Mouse (Mus musculus) liver, embryonic 11.5 days (tissue): Measurements from ENCODE around the gene Naa16. TPM values are rescaled to one million over a fixed set of nuclear protein-coding genes. Genes with fewer than 3 reads are reported as not detected.

Experiments used
- ATAC-seq: fragments of 200-750 bp; cut with Nextera tagmentation; replicated peaks from 2 replicates; pipeline ENCODE4 v1.8.0; 2017; ENCODE audit warnings: moderate number of reproducible peaks, mild to moderate bottlenecking, moderate TSS enrichment, moderate library complexity; ENCODE audit not compliant: low FRiP score
- DNase-seq: peaks from one replicate; pipeline ENCODE4 v3.0.0-alpha.2; 2017; ENCODE audit warnings: low spot score
- H3K27ac ChIP-seq: fragments of 300-500 bp; sonication (generic); 2 replicates; pipeline ENCODE4 v1.5.1; 2014; ENCODE audit warnings: mild to moderate bottlenecking, low read depth, low read length, control low read depth
- H3K27me3 ChIP-seq: fragments of 300-500 bp; sonication (generic); replicated peaks from 2 replicates; pipeline ENCODE4 v1.6.1; 2014; ENCODE audit warnings: low read length, mixed read lengths; ENCODE audit not compliant: control insufficient read depth, insufficient read depth
- H3K36me3 ChIP-seq: fragments of 300-500 bp; sonication (generic); 2 replicates; pipeline ENCODE4 v1.6.1; 2014; ENCODE audit warnings: mild to moderate bottlenecking, low read length, moderate library complexity, mixed read lengths; ENCODE audit not compliant: control insufficient read depth, insufficient read depth
- H3K4me1 ChIP-seq: fragments of 300-500 bp; sonication (generic); replicated peaks from 2 replicates; pipeline ENCODE4 v1.6.1; 2014; ENCODE audit warnings: low read length, mixed read lengths; ENCODE audit not compliant: control insufficient read depth, insufficient read depth
- H3K4me2 ChIP-seq: fragments of 300-500 bp; sonication (generic); 2 replicates; pipeline ENCODE4 v1.6.1; 2014; ENCODE audit warnings: mild to moderate bottlenecking, control low read depth, moderate library complexity
- H3K4me3 ChIP-seq: fragments of 300-500 bp; sonication (generic); 2 replicates; pipeline ENCODE4 v1.5.1; 2014; ENCODE audit warnings: low read depth, low read length, control low read depth
- H3K9ac ChIP-seq: fragments of 300-500 bp; sonication (generic); 2 replicates; pipeline ENCODE4 v1.6.1; 2014; ENCODE audit warnings: low read depth, low read length, control low read depth
- H3K9me3 ChIP-seq: fragments of 300-500 bp; sonication (generic); 2 replicates; pipeline ENCODE4 v1.6.1; 2016; ENCODE audit warnings: low read length, inconsistent platforms, mixed read lengths; ENCODE audit not compliant: control insufficient read depth
- WGBS: fragments of 180-500 bp; shearing (Covaris S2); extraction: QIAGEN DNeasy Blood & Tissue Kit; methylation state at CpG from one replicate; pipeline ENCODE4 v1.1.7; 2014; 5-methylcytosine and 5-hydroxymethylcytosine counted together
- polyA plus RNA-seq: library from polyadenylated mRNA; unstranded; fragments of >200 nt; fragmentation: Nextera tagmentation; extraction: Ambion mirVana; gene quantifications from 2 replicates; pipeline ENCODE4 v1.2.1, GENCODE M21; 2014

Naa16 gene
- polyA plus RNA-seq, 1 experiment from 2014 or later = 59.8 TPM

GRCm38 (mm10) chr14:79290683-79291425 is 99.7 kb downstream of the Naa16 start:
- Histone ChIP-seq H3K27ac (no peak overlapping the region), H3K4me3 (no peak overlapping the region), H3K27me3 (no peaks in the 10 kb centered on the region), H3K4me1 (peaks cover 54% of the 10 kb centered on the region), H3K36me3 (peaks cover 4% of the 10 kb centered on the region), H3K4me2 (no peak overlapping the region), H3K9me3 (no peaks in the 10 kb centered on the region), H3K9ac (no peak overlapping the region)
- no peak for DNase-seq
- no peak for ATAC-seq
- WGBS = 63% methylated on average over 15 of the region's 15 CpGs

DNA sequence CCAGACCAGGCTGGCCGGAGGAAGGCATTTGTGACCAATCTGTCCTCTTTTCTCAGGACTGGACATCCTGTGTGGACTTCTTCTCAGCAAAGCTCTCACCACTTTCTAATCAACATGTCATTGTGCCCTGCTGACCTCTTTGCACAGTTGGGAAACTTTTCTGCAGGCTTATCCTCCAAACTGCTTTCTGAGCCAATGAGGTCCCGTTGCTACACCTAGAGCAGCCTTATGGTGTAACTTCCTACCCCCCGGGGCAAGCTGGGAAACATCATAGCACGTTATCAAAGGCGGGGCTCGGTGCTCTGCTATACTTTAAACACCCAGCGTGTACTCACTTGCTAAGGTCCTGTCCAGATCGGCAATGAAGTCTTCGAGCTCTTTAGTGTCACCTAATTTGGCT is 100.7 kb downstream of the Naa16 start:
- DNase-seq = no peak
- WGBS = 31% methylated on average over 9 of the region's 9 CpGs
- H3K9me3 ChIP-seq = no peaks in the 10 kb centered on the region
- H3K4me1 ChIP-seq = peaks cover 45% of the 10 kb centered on the region
- ATAC-seq = no peak
- no peaks in the 10 kb centered on the region for H3K27me3 ChIP-seq
- peak overlapping the region; percentile 4; the same call in 1 of the 2 replicates for H3K4me2 ChIP-seq
- H3K27ac ChIP-seq = no peak overlapping the region
- H3K4me3 ChIP-seq = no peak overlapping the region
- no peak overlapping the region for H3K9ac ChIP-seq
- peaks cover 4% of the 10 kb centered on the region for H3K36me3 ChIP-seq

GRCm38 (mm10) chr14:79288280-79288679 is 102.3 kb downstream of the Naa16 start:
- no peaks in the 10 kb centered on the region for H3K27me3 ChIP-seq
- peaks cover 31% of the 10 kb centered on the region for H3K4me1 ChIP-seq
- WGBS = 68% methylated on average over 3 of the region's 3 CpGs
- H3K9me3 ChIP-seq = no peaks in the 10 kb centered on the region
- no peak overlapping the region for H3K4me3 ChIP-seq
- peaks cover 4% of the 10 kb centered on the region for H3K36me3 ChIP-seq
- DNase-seq (no peak), ATAC-seq (no peak)
- H3K4me2 ChIP-seq = no peak overlapping the region
- no peak overlapping the region for H3K9ac ChIP-seq
- H3K27ac ChIP-seq = no peak overlapping the region

GRCm38 (mm10) chr14:79287251-79287863 is 103.2 kb downstream of the Naa16 start:
- no peaks in the 10 kb centered on the region for H3K9me3 ChIP-seq
- no peak; the same call in 1 of the 2 replicates for ATAC-seq
- no peak for DNase-seq
- no peak overlapping the region for H3K27ac ChIP-seq
- H3K9ac ChIP-seq = no peak overlapping the region
- no peak overlapping the region for H3K4me3 ChIP-seq
- H3K4me2 ChIP-seq = no peak overlapping the region
- H3K4me1 ChIP-seq = peaks cover 23% of the 10 kb centered on the region
- H3K36me3 ChIP-seq = peaks cover 2% of the 10 kb centered on the region
- WGBS = 82% methylated on average over 7 of the region's 7 CpGs
- no peaks in the 10 kb centered on the region for H3K27me3 ChIP-seq

- 94% methylated on average over 5 of the region's 5 CpGs for WGBS
Measured at GRCm38 (mm10) chr14:79285549-79285948, 105.0 kb downstream of the Naa16 start.

DNA sequence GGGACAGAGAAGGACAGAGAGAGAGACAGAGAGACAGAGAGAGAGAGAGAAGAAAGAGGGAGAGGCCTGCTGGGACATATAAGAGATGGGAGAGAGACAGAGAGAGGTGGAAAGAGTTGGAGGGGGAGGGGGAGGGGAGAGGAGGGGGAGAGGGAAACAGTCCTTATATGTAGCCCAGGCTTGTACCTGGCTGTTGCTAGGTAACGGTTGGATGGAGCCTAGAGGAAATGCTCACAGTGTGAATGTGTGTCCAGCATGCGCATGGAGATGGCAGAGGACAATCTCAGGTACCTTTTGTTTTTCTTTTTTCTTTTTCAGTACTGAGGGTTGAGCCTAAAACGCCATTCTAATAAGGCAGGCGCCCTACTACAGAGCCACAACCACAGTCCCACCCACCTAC is 106.0 kb downstream of the Naa16 start:
- H3K27me3 ChIP-seq = no peaks in the 10 kb centered on the region
- no peak overlapping the region for H3K9ac ChIP-seq
- H3K4me1 ChIP-seq = peaks cover 10% of the 10 kb centered on the region
- no peak overlapping the region for H3K27ac ChIP-seq
- no peak for DNase-seq
- H3K36me3 ChIP-seq = peaks cover 2% of the 10 kb centered on the region; the same call in 1 of the 2 replicates
- H3K4me2 ChIP-seq = no peak overlapping the region
- WGBS = 85% methylated on average over 4 of the region's 4 CpGs
- no peak overlapping the region for H3K4me3 ChIP-seq
- ATAC-seq = no peak
- no peaks in the 10 kb centered on the region for H3K9me3 ChIP-seq

More at GRCm38 (mm10) chr14:79285549-79285948, 105.0 kb downstream of the Naa16 start:
- no peak overlapping the region for H3K4me2 ChIP-seq
- peaks cover 18% of the 10 kb centered on the region for H3K4me1 ChIP-seq
- no peak for DNase-seq
- H3K27ac ChIP-seq = no peak overlapping the region
- no peaks in the 10 kb centered on the region for H3K27me3 ChIP-seq
- peaks cover 2% of the 10 kb centered on the region for H3K36me3 ChIP-seq
- no peaks in the 10 kb centered on the region for H3K9me3 ChIP-seq
- no peak for ATAC-seq
- H3K4me3 ChIP-seq = no peak overlapping the region
- no peak overlapping the region for H3K9ac ChIP-seq

DNA sequence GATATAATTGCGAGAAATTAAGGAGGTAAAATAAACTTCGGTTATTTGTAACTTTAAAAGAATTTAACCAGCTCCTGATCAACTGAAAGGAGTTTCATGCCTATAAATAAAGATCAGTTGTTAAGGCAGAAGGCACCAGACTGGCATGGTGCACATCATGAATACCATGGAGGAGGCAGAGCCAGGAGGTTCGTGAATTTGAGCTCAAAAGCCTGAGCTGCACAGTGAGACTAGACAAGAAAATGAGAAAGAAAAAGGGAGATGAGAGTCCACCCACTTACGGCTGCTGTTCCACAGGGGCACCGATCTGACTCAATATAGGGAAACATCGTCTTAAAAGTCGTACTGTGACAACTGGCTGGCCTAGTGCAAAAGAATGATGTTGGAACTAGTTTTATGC is 106.6 kb downstream of the Naa16 start:
- H3K36me3 ChIP-seq = 0 out of 2 replicates have a peak, but pooled peaks cover 2% of the 10 kb centered on the region
- H3K4me1 ChIP-seq = peaks cover 10% of the 10 kb centered on the region
- no peak for ATAC-seq
- no peak overlapping the region for H3K4me3 ChIP-seq
- WGBS = 90% methylated on average over 7 of the region's 7 CpGs
- no peaks in the 10 kb centered on the region for H3K9me3 ChIP-seq
- no peak overlapping the region for H3K4me2 ChIP-seq
- no peak overlapping the region for H3K27ac ChIP-seq
- H3K9ac ChIP-seq = no peak overlapping the region
- no peak for DNase-seq
- H3K27me3 ChIP-seq = no peaks in the 10 kb centered on the region

DNA sequence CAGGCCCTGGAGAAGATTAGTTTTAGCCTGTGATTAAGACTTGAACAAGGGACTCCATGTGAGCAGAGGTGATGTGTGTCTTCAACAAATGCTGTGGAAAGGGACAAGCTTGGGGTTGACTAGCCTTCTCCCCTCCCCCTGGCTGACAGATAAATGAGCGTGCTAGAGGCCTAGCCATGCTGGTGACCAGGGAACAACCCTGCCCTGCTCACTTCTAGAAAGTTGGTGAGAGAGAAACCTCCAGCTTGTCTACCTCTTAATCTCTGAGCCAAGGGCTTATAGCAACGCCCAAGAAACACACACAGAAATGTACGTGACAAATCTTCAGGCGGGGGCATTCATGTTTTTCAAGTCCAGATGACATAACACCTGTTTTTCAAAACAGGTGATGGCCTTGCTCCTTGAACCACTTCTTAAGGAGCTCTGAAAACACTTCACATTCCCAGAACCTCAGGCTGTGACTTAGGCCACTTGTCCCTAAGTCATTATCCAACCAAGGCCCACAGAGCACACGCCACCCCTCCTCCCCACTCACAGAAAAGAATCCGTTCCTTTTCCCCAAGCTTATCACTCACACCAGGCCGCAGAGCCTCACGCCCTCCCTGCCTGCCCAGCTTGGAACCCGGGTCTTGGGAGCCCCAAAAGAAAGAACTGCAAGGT is 108.6 kb downstream of the Naa16 start:
- Histone ChIP-seq H3K4me3 (no peak overlapping the region), H3K36me3 (no peaks in the 10 kb centered on the region), H3K27ac (no peak overlapping the region), H3K4me2 (no peak overlapping the region), H3K27me3 (no peaks in the 10 kb centered on the region), H3K9ac (no peak overlapping the region), H3K4me1 (peaks cover 10% of the 10 kb centered on the region), H3K9me3 (no peaks in the 10 kb centered on the region)
- ATAC-seq = peak; percentile 73
- no peak for DNase-seq
- WGBS = 66% methylated on average over 9 of the region's 9 CpGs
